Mouse (Mus musculus) heart, postnatal 0 days (tissue): ENCODE measurements at regions not wholly inside any gene's neighbourhood (a gene's known extent, or its start where the extent isn't known, plus 50 kb on each side); places are given as distances from the start of the nearest gene placed in this dataset.

Experiments used
- CTCF ChIP-seq: IDR thresholded peaks from 2 replicates; pipeline ENCODE4 v1.5.1; 2016; ENCODE audit warnings: antibody characterized with exemption, control low read depth, low read depth
- EP300 ChIP-seq: IDR thresholded peaks from 2 replicates; pipeline ENCODE4 v1.6.1; 2016; ENCODE audit warnings: antibody characterized with exemption, low read depth

- no peak for TF ChIP-seq CTCF
- TF ChIP-seq EP300, result no peak
Observed at GRCm38 (mm10) chr12:113413996-113414395, 75.3 kb upstream of the Adam6b start.
